Mouse (Mus musculus): ENCODE measurements around the gene Gart. TPM values are rescaled to one million over a fixed set of nuclear protein-coding genes. Genes with fewer than 3 reads are reported as not detected.

The Gart gene
- total RNA-seq, 1 experiment from 2014 or later = 304 TPM

GRCm38 (mm10) chr16:91575151-91575550 lies 71.6 kb downstream of the Gart start:
- ATAC-seq (replicated peaks; ENCODE audit: low read depth, poor library complexity, severe bottlenecking) = no peak

Other genes starting within 250 kb of the Gart start
- gene Il10rb, start 240.8 kb downstream of the Gart start, total RNA-seq (2017) = 34.8 and 53.2 TPM in 2 replicates
- 34.6 and 43.3 TPM in 2 replicates for gene Ifnar1, start 161.7 kb downstream of the Gart start, total RNA-seq (2017)
- 6.1 and 6.7 TPM in 2 replicates for gene Ifngr2, start 99.9 kb downstream of the Gart start, total RNA-seq (2017)
- gene Tmem50b, start 49.2 kb downstream of the Gart start, total RNA-seq (2017) = 8.6 and 12.7 TPM in 2 replicates
- 7.4 and 12.7 TPM in 2 replicates for gene Dnajc28, start 27.9 kb downstream of the Gart start, total RNA-seq (2017)
- gene Son, start 554 bp upstream of the Gart start, total RNA-seq (2017) = 241 and 272 TPM in 2 replicates
- gene Donson, start 41.8 kb upstream of the Gart start, total RNA-seq (2017) = 28.7 and 70.0 TPM in 2 replicates
- 93.2 and 100 TPM in 2 replicates for gene Cryzl1, start 82.0 kb upstream of the Gart start, total RNA-seq (2017)
- 10.7 and 16.6 TPM in 2 replicates for gene Itsn1, start 82.3 kb upstream of the Gart start, total RNA-seq (2017)

Measured in common myeloid progenitor, adult 5-6 weeks (primary cell).